In the genomic region with DNA sequence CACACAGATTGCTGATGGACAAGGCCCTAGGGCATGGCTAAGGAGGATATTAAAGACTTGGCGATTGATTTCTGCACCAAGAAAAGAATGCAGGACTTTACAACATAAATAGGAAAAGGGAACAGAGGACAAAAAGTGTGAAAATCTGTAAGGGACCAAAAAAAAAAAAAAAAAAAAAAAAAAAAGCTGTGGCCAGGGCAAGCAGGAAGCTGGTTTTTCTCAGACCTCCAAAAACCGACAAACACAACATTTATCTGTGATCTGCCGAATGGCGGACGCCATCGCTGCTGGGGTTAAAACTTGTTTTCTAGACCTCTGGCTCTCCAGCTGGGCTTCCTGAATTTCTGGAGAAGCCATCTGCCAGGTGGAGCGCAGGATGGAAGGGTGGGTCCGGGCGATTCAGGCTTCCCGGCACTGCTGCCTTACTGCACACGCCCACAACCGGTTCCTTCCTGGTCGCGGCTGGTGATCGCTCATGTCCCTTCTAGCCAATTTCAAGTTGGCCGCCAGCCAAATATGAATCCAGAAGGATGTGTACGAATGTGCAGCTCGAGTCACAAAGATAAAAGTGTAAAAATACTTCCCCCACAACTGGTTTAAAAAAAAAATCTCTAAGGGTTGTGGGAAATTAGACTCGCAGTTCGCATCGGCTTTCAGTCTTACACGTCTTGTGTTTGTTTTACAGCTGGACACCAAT, we compare ENCODE assay signal across 7 mouse cellular contexts.
DNase-seq lines count a peak whose midpoint lies in the region; ATAC-seq lines count a peak whose summit lies in the region.

No protein-coding gene starts in this region.

- DNase-seq in adrenal gland, postnatal 36 days = peak; percentile 80 to 84
- peak; percentile 73 for DNase-seq in embryonic facial prominence, embryonic 11.5 days (ENCODE audit: low spot score)
- DNase-seq in left cerebral cortex, postnatal 36 days (ENCODE audit: low spot score in 2 of 2) = peak; percentile 73 to 75
- DNase-seq in mesoderm, embryonic 11.5 days (ENCODE audit: low read depth, low spot score) = peak; percentile 71
- DNase-seq in right cerebral cortex, postnatal 4 days = peak; percentile 69

- peak overlapping the region; percentile 35 for H3K4me2 ChIP-seq in embryonic facial prominence, embryonic 11.5 days (ENCODE audit: low read depth, low read length)
- H3K4me2 ChIP-seq in intestine, embryonic 16.5 days (ENCODE audit: low read depth, low read length) = peak overlapping the region; percentile 55

- WGBS in embryonic facial prominence, embryonic 11.5 days = 4% methylated on average over 22 of the region's 22 CpGs
- WGBS in intestine, embryonic 16.5 days = 4% methylated on average over 22 of the region's 22 CpGs

- no peak overlapping the region for H3K9ac ChIP-seq in embryonic facial prominence, embryonic 11.5 days (replicated peaks; ENCODE audit: low read length)
- H3K9ac ChIP-seq in intestine, embryonic 16.5 days (ENCODE audit: low read depth, low read length) = peak overlapping the region; percentile 49

- peak overlapping the region; percentile 23 for H3K4me3 ChIP-seq in embryonic facial prominence, embryonic 11.5 days (ENCODE audit: low read depth, low read length)
- H3K4me3 ChIP-seq in intestine, embryonic 16.5 days (ENCODE audit: low read length) = peak overlapping the region; percentile 49

- no peaks in the 10 kb centered on the region for H3K36me3 ChIP-seq in embryonic facial prominence, embryonic 11.5 days (replicated peaks; ENCODE audit: control insufficient read depth, insufficient read depth, low read depth, low read length)
- no peaks in the 10 kb centered on the region for H3K36me3 ChIP-seq in intestine, embryonic 16.5 days (ENCODE audit: control insufficient read depth, insufficient read depth, low read length)

- H3K27me3 ChIP-seq in embryonic facial prominence, embryonic 11.5 days (ENCODE audit: control insufficient read depth, insufficient read depth, low read length) = no peaks in the 10 kb centered on the region
- no peaks in the 10 kb centered on the region for H3K27me3 ChIP-seq in intestine, embryonic 16.5 days (replicated peaks; ENCODE audit: control insufficient read depth, insufficient read depth, low read length)

- H3K4me1 ChIP-seq in embryonic facial prominence, embryonic 11.5 days (ENCODE audit: control insufficient read depth, insufficient read depth, low read length) = no peaks in the 10 kb centered on the region
- peaks cover 11% of the 10 kb centered on the region for H3K4me1 ChIP-seq in intestine, embryonic 16.5 days (ENCODE audit: control insufficient read depth, insufficient read depth, low read length)

- intact Hi-C loops in left cerebral cortex, postnatal 36 days (cut with DNase I) = no loop called here

- no peaks in the 10 kb centered on the region for H3K9me3 ChIP-seq in embryonic facial prominence, embryonic 11.5 days (replicated peaks; ENCODE audit: control insufficient read depth, low read length)
- H3K9me3 ChIP-seq in intestine, embryonic 16.5 days (ENCODE audit: control insufficient read depth, low read length) = 0 out of 2 replicates have a peak, but pooled peaks cover 3% of the 10 kb centered on the region

- H3K27ac ChIP-seq in embryonic facial prominence, embryonic 11.5 days (replicated peaks; ENCODE audit: low read depth, low read length) = no peak overlapping the region
- H3K27ac ChIP-seq in intestine, embryonic 16.5 days (ENCODE audit: low read length) = peak overlapping the region; percentile 56

- ATAC-seq in embryonic facial prominence, embryonic 11.5 days (replicated peaks; ENCODE audit: insufficient number of reproducible peaks, low FRiP score, low TSS enrichment, low read depth) = no peak
- ATAC-seq in granulocyte monocyte progenitor cell, adult 5-6 weeks (replicated peaks; ENCODE audit: poor library complexity, severe bottlenecking) = peak; percentile 90
- ATAC-seq in intestine, embryonic 16.5 days = peak; percentile 95
